Mouse (Mus musculus) ES-Bruce4 (cell line): Measurements from ENCODE around the gene Ggact. TPM values are rescaled to one million over a fixed set of nuclear protein-coding genes. Genes with fewer than 3 reads are reported as not detected.

Experiments used
- H3K27ac ChIP-seq: 2 replicates; pipeline ENCODE4 v1.5.1; 2012; ENCODE audit warnings: low read length, inconsistent platforms; ENCODE audit not compliant: insufficient read depth
- H3K27me3 ChIP-seq: 2 replicates; pipeline ENCODE4 v1.6.1; 2012; ENCODE audit warnings: mild to moderate bottlenecking, low read length, inconsistent platforms; ENCODE audit not compliant: control insufficient read depth, poor library complexity, insufficient read depth, severe bottlenecking
- H3K36me3 ChIP-seq: 2 replicates; pipeline ENCODE4 v1.6.1; 2012; ENCODE audit warnings: inconsistent platforms, mild to moderate bottlenecking, low read length, moderate library complexity; ENCODE audit not compliant: control insufficient read depth, poor library complexity, insufficient read depth, severe bottlenecking
- H3K4me1 ChIP-seq: one replicate; pipeline ENCODE4 v1.8.1; 2011; ENCODE audit warnings: low read length; ENCODE audit not compliant: control insufficient read depth, insufficient read depth
- H3K4me3 ChIP-seq: 2 replicates; pipeline ENCODE4 v1.5.1; 2011; ENCODE audit warnings: low read depth, mild to moderate bottlenecking, low read length
- H3K9ac ChIP-seq: 2 replicates; pipeline ENCODE4 v1.6.1; 2012; ENCODE audit warnings: low read depth, mild to moderate bottlenecking, inconsistent platforms; ENCODE audit not compliant: poor library complexity, severe bottlenecking
- H3K9me3 ChIP-seq: replicated peaks from 2 replicates; pipeline ENCODE4 v1.6.1; 2012; ENCODE audit warnings: mild to moderate bottlenecking, low read length, inconsistent platforms; ENCODE audit not compliant: control insufficient read depth, poor library complexity, insufficient read depth, severe bottlenecking
- CTCF ChIP-seq: IDR thresholded peaks from one replicate; pipeline ENCODE4 v1.8.1; 2011; ENCODE audit warnings: low read depth, low read length
- EP300 ChIP-seq: IDR thresholded peaks from 2 replicates; pipeline ENCODE4 v1.6.1; 2011; ENCODE audit warnings: low read depth, low read length; ENCODE audit not compliant: insufficient read depth
- POLR2A ChIP-seq: IDR thresholded peaks from one replicate; pipeline ENCODE4 v1.8.1; 2011; ENCODE audit warnings: low read length; ENCODE audit not compliant: insufficient read depth
- polyA plus RNA-seq: library from polyadenylated mRNA; stranded (reverse); fragments of >200 nt; gene quantifications from 2 replicates; pipeline ENCODE4 v1.2.4, GENCODE M21; 2011; ENCODE audit warnings: low read depth; ENCODE audit not compliant: missing spikeins, insufficient read depth, insufficient read length

Ggact gene
- polyA plus RNA-seq, 1 experiment = 11.7 TPM

- Histone ChIP-seq H3K4me1 (no peaks in the 10 kb centered on the region), H3K9me3 (no peaks in the 10 kb centered on the region), H3K4me3 (no peak overlapping the region), H3K27me3 (no peaks in the 10 kb centered on the region), H3K9ac (no peak overlapping the region), H3K27ac (no peak overlapping the region), H3K36me3 (no peaks in the 10 kb centered on the region)
- TF ChIP-seq EP300 = no peak
- no peak for TF ChIP-seq POLR2A
- no peak for TF ChIP-seq CTCF
Measured at GRCm38 (mm10) chr14:122877787-122878186, 35.8 kb downstream of the Ggact start.

DNA sequence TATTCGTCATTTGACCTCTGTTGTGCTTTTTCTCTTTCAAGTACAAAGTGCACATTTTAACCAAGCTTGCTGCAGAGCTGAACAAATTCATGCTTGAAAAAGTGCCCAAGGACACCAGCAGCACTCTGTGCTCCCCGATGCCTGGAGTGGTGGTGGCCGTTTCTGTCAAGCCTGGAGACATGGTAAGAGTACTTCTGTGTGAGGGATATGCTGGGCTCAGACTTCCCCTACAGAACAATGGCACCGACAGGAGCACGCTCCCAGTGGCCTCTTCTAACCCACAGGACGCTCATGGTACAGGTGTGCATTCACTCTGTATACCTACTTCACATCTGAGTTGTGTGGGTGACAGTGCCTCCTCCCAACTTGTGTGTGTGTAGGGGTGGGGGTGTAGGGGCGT lies 36.8 kb downstream of the Ggact start:
- Histone ChIP-seq H3K4me1 (no peaks in the 10 kb centered on the region), H3K27me3 (no peaks in the 10 kb centered on the region), H3K36me3 (no peaks in the 10 kb centered on the region), H3K27ac (no peak overlapping the region), H3K9me3 (no peaks in the 10 kb centered on the region), H3K4me3 (no peak overlapping the region), H3K9ac (no peak overlapping the region)
- TF ChIP-seq POLR2A = no peak
- TF ChIP-seq CTCF = no peak
- TF ChIP-seq EP300 = no peak

GRCm38 (mm10) chr14:122876163-122876562 lies 37.4 kb downstream of the Ggact start:
- Histone ChIP-seq H3K4me1 (no peaks in the 10 kb centered on the region), H3K36me3 (no peaks in the 10 kb centered on the region), H3K27ac (no peak overlapping the region), H3K9me3 (no peaks in the 10 kb centered on the region), H3K4me3 (no peak overlapping the region), H3K9ac (no peak overlapping the region), H3K27me3 (no peaks in the 10 kb centered on the region)
- TF ChIP-seq POLR2A (no peak), EP300 (peak; percentile 32; the same call in 1 of the 2 replicates), CTCF (peak; percentile 99)

- Histone ChIP-seq H3K9ac (no peak overlapping the region), H3K4me3 (no peak overlapping the region), H3K27ac (no peak overlapping the region), H3K36me3 (no peaks in the 10 kb centered on the region), H3K27me3 (no peaks in the 10 kb centered on the region), H3K4me1 (no peaks in the 10 kb centered on the region), H3K9me3 (no peaks in the 10 kb centered on the region)
- TF ChIP-seq CTCF (no peak), POLR2A (no peak)
Measured at GRCm38 (mm10) chr14:122875636-122876035, 37.9 kb downstream of the Ggact start.

DNA sequence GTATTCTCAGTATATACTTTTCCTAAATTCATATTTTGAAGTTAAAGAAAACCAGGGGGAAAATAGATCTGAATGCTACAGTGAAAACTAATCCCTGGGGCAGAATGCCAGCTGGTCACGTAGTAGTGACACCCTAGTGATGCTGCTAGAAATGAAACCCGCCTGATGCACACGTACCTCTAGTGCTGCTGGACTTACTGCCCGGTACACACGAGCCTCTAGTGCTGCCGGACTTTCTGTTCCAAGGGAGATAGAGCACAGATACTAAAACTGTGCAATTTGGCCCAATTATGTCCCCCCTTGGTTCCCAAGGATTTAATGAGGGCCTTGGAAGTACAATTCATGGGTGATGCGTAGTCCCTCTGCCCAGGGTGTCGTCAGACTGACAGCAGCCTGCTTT lies 38.5 kb downstream of the Ggact start:
- no peaks in the 10 kb centered on the region for H3K4me1 ChIP-seq
- TF ChIP-seq POLR2A = no peak
- TF ChIP-seq EP300 = no peak
- TF ChIP-seq CTCF = no peak

DNA sequence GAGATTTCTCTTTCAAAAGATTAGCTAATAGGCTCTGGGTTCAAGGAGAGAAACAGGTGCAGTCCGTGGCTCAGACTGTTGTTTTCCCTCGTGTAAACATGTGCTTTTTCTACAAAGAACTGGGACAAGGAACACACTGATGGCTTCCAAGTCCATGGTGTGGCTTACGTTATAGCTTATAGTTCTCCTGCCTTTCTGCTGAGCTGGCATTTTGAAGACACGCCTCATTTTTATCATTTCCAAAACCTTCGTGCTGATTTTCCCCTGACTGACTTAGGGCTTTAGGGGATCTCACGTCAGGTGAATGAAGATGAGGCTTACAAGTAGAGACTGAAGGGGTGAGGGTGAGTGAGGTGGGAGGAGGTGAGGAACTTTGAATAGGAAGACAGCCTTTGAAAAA lies 40.9 kb downstream of the Ggact start:
- H3K9ac ChIP-seq = no peak overlapping the region
- no peaks in the 10 kb centered on the region for H3K27me3 ChIP-seq
- no peak overlapping the region for H3K27ac ChIP-seq
- TF ChIP-seq POLR2A (no peak), EP300 (no peak), CTCF (no peak)
- H3K36me3 ChIP-seq = no peaks in the 10 kb centered on the region
- H3K4me3 ChIP-seq = no peak overlapping the region
- no peaks in the 10 kb centered on the region for H3K4me1 ChIP-seq
- H3K9me3 ChIP-seq = no peaks in the 10 kb centered on the region

More for the DNA sequence above, 38.5 kb downstream of the Ggact start:
- H3K27ac ChIP-seq = no peak overlapping the region
- H3K9me3 ChIP-seq = no peaks in the 10 kb centered on the region
- no peak overlapping the region for H3K4me3 ChIP-seq
- H3K36me3 ChIP-seq = no peaks in the 10 kb centered on the region
- H3K9ac ChIP-seq = no peak overlapping the region
- no peaks in the 10 kb centered on the region for H3K27me3 ChIP-seq
